Mouse (Mus musculus) embryonic facial prominence, embryonic 11.5 days (tissue): Measurements from ENCODE around the gene Ndufs7. TPM values are rescaled to one million over a fixed set of nuclear protein-coding genes. Genes with fewer than 3 reads are reported as not detected.

ENCODE experiments used
- ATAC-seq: fragments of 200-750 bp; cut with Nextera tagmentation; replicated peaks from 2 replicates; pipeline ENCODE4 v1.8.0; 2017; ENCODE audit warnings: low read depth; ENCODE audit not compliant: insufficient number of reproducible peaks, low FRiP score, low TSS enrichment
- DNase-seq: peaks from one replicate; pipeline ENCODE4 v3.0.0-alpha.2; 2015; ENCODE audit warnings: low spot score
- H3K27ac ChIP-seq: fragments of 300-500 bp; sonication (generic); replicated peaks from 2 replicates; pipeline ENCODE4 v1.5.1; 2014; ENCODE audit warnings: mild to moderate bottlenecking, low read depth, low read length, control low read depth
- H3K27me3 ChIP-seq: fragments of 300-500 bp; sonication (generic); 2 replicates; pipeline ENCODE4 v1.6.1; 2014; ENCODE audit warnings: mild to moderate bottlenecking, low read length, moderate library complexity, mixed read lengths; ENCODE audit not compliant: control insufficient read depth, insufficient read depth
- H3K36me3 ChIP-seq: fragments of 300-500 bp; sonication (generic); replicated peaks from 2 replicates; pipeline ENCODE4 v1.6.1; 2014; ENCODE audit warnings: low read depth, mild to moderate bottlenecking, low read length, moderate library complexity, mixed read lengths; ENCODE audit not compliant: control insufficient read depth, insufficient read depth
- H3K4me1 ChIP-seq: fragments of 300-500 bp; sonication (generic); 2 replicates; pipeline ENCODE4 v1.6.1; 2014; ENCODE audit warnings: low read length, mixed read lengths; ENCODE audit not compliant: control insufficient read depth, insufficient read depth
- H3K4me2 ChIP-seq: fragments of 300-500 bp; sonication (generic); 2 replicates; pipeline ENCODE4 v1.6.1; 2014; ENCODE audit warnings: low read depth, mild to moderate bottlenecking, control low read depth, low read length, moderate library complexity
- H3K4me3 ChIP-seq: fragments of 300-500 bp; sonication (generic); 2 replicates; pipeline ENCODE4 v1.5.1; 2014; ENCODE audit warnings: low read depth, low read length, control low read depth
- H3K9ac ChIP-seq: fragments of 300-500 bp; sonication (generic); replicated peaks from 2 replicates; pipeline ENCODE4 v1.6.1; 2014; ENCODE audit warnings: mild to moderate bottlenecking, control low read depth, low read length
- H3K9me3 ChIP-seq: fragments of 300-500 bp; sonication (generic); replicated peaks from 2 replicates; pipeline ENCODE4 v1.6.1; 2016; ENCODE audit warnings: mild to moderate bottlenecking, low read length, inconsistent platforms, mixed read lengths; ENCODE audit not compliant: control insufficient read depth
- WGBS: fragments of 180-500 bp; shearing (Covaris S2); extraction: QIAGEN DNeasy Blood & Tissue Kit; methylation state at CpG from one replicate; pipeline ENCODE4 v1.1.7; 2014; 5-methylcytosine and 5-hydroxymethylcytosine counted together
- polyA plus RNA-seq: library from polyadenylated mRNA; unstranded; fragments of >200 nt; fragmentation: Nextera tagmentation; extraction: Ambion mirVana; gene quantifications from 2 replicates; pipeline ENCODE4 v1.2.1, GENCODE M21; 2014

The Ndufs7 gene
- polyA plus RNA-seq, 1 experiment from 2014 or later: 221 TPM

DNA sequence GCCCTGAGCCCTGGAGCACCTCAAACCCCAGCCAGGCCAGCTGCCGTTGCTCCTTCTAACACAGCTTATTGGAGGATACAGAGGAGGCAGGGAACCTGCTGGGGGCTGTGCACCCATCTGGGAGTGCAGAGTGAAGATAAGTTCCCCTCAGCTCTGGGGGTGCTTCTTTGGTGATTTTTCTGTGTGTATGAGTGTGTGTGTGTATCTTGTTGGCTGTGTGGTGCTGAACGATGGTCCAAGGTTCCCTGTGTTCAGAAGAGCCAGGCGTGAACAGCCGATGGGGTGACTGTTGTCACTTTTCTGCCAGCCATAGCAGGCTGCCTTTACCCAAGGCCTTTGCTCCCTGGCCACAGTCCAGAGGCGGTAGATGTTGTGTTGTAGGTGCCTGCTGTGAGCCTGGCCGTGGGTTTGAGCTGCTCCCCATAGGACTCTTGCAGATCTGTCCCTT, 21.8 kb downstream of the Ndufs7 start:
- Histone ChIP-seq H3K27me3 (no peaks in the 10 kb centered on the region), H3K9me3 (no peaks in the 10 kb centered on the region), H3K4me2 (no peak overlapping the region), H3K4me1 (no peaks in the 10 kb centered on the region; the same call in 1 of the 2 replicates), H3K4me3 (no peak overlapping the region), H3K36me3 (peaks cover 6% of the 10 kb centered on the region), H3K27ac (no peak overlapping the region), H3K9ac (no peak overlapping the region)
- DNase-seq (no peak), ATAC-seq (no peak)
- WGBS: 82% methylated on average over 6 of the region's 6 CpGs

DNA sequence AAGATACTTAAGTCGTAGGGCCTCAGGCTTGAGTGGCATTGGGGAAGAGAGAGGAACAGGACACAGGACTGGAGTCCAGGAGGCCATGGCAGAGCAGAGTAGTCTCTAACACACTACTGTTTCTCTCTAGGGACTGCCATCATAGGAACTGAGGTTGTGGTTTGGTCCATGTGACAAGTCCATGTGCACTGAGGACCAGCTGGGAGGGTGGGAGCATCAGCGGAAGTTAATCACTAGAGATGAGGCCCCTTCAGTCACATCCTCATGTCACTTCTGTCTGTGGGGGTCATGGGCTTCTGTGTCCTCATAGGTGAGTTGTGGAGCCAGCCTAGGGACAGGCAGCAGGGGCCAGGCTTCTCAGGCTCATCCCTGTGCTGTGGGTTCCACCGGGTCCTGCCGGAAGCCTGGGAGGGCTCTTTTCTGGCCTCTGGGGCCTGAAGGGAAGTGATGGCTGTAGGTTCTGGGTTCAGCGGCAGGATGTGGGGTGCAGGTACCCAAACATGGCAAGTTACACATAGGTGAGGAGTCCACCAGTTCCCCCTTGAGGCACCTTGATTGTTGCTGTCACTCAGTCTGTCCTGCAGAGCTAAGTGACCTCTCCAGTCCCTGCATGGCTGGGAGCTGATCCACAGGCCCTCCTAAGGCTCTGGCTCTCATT, 22.4 kb downstream of the Ndufs7 start:
- DNase-seq: no peak
- 83% methylated on average over 5 of the region's 5 CpGs for WGBS
- no peak for ATAC-seq
- Histone ChIP-seq H3K9me3 (no peaks in the 10 kb centered on the region), H3K27me3 (no peaks in the 10 kb centered on the region), H3K36me3 (peaks cover 10% of the 10 kb centered on the region), H3K4me3 (no peak overlapping the region), H3K4me1 (no peaks in the 10 kb centered on the region; the same call in 1 of the 2 replicates), H3K27ac (no peak overlapping the region), H3K9ac (no peak overlapping the region), H3K4me2 (no peak overlapping the region)

DNA sequence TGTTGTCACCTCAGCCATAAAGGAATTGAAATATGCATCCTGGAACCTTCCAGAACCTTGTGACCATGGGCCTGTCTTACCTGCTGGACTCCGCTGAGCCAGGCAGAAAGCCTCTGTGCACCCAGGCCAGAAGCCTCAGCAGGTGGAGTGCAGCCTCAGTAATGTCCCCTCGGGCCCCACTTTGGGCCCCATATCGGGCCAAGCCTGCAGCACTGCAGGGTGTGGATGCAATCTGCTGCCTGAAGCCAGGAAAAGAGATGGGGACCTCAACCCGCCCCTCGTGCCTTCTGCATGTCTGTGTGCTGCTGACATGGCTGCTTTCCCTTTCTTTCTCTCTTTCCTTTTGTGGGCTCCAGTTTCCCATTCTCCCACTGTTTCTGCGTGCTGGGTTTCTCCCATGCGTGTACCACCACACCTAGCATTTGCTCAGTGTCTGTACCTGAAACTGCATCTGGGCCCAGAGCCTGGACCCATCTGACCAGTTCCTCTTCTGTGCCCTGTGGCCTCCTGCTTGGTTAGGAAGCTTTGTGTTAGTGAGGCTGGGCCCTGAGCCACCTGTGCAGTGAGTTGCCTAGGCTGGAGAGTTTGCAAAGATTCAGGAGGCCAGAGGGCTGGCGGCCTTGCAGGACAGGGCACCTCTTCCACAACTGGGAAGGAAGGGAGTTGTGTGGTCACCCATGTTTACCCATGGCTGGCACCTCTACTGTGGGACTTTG, 23.1 kb downstream of the Ndufs7 start:
- Histone ChIP-seq H3K4me1 (no peaks in the 10 kb centered on the region; the same call in 1 of the 2 replicates), H3K4me3 (no peak overlapping the region), H3K27me3 (no peaks in the 10 kb centered on the region), H3K27ac (no peak overlapping the region), H3K9me3 (no peaks in the 10 kb centered on the region), H3K9ac (no peak overlapping the region), H3K4me2 (no peak overlapping the region), H3K36me3 (peaks cover 10% of the 10 kb centered on the region)
- DNase-seq (no peak), ATAC-seq (no peak)
- 95% methylated on average over 8 of the region's 8 CpGs for WGBS

DNA sequence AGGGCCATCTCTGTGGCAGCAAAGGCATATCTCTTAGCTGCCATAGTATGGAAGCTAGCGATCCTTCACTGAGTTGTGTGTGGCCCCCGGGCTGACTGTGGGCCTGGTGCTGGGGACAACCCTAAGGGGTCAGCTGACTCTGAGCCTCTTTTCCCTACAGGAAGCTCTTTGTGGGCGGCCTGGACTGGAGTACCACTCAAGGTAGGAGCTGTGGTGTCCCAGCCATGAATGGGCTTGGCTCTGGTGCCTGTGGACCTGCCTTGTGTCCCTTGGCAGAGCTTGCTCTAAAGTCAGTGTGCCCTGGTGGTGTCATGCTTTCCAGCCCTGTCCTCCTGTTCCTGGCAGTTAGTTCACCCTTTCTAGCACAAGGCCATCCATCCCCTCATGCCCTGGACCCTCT, 24.9 kb downstream of the Ndufs7 start:
- no peaks in the 10 kb centered on the region; the same call in 1 of the 2 replicates for H3K4me1 ChIP-seq
- ATAC-seq (no peak), DNase-seq (no peak)
- no peak overlapping the region for H3K4me3 ChIP-seq
- no peak overlapping the region for H3K27ac ChIP-seq
- H3K4me2 ChIP-seq: no peak overlapping the region
- H3K27me3 ChIP-seq: no peaks in the 10 kb centered on the region
- WGBS: 86% methylated on average over 3 of the region's 3 CpGs
- H3K36me3 ChIP-seq: peaks cover 20% of the 10 kb centered on the region
- no peak overlapping the region; the same call in 1 of the 2 replicates for H3K9ac ChIP-seq
- no peaks in the 10 kb centered on the region for H3K9me3 ChIP-seq

DNA sequence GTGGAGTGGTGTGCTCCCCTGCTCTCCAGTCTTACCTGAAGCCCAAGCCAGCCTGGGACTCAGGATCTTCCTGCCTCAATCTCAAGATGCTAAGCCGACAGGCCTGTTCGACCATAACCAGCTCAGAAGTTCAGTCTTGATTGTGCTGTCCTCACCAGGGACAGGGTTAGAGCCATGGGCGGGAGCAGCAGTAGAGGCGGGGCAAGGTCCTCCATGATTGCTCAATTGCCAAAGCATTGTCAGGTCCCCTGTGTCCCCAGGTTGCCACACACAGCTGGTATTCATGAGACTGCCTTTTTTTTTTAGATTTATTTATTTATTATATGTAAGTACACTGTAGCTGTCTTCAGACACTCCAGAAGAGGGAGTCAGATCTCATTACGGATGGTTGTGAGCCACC, 27.3 kb downstream of the Ndufs7 start:
- Histone ChIP-seq H3K27ac (no peak overlapping the region), H3K27me3 (no peaks in the 10 kb centered on the region), H3K4me1 (no peaks in the 10 kb centered on the region), H3K4me2 (no peak overlapping the region), H3K36me3 (peaks cover 22% of the 10 kb centered on the region), H3K9me3 (no peaks in the 10 kb centered on the region), H3K4me3 (no peak overlapping the region), H3K9ac (no peak overlapping the region)
- no peak for DNase-seq
- 89% methylated on average over 4 of the region's 5 CpGs for WGBS
- ATAC-seq: no peak

DNA sequence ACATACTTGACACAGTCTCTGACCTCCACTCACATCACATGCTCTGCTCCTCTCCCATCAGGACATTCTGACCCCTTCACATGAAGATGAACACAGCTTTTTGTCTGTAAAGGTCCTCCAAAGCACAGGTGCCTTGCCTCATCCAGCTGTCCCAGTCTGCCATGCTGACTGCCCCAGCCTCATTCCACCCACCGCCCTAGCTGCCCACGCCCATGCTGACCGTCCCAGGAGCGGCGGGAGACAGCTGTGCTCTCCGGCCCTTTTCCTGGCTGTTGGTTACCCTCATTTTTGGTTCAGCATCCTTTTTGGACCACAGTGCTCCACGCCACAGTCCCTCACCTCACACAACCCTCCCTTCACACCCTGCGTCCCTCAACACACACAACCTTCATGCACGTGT, 29.5 kb downstream of the Ndufs7 start:
- H3K4me2 ChIP-seq: no peak overlapping the region
- no peak overlapping the region for H3K4me3 ChIP-seq
- no peaks in the 10 kb centered on the region for H3K4me1 ChIP-seq
- H3K27ac ChIP-seq: no peak overlapping the region
- no peak overlapping the region for H3K9ac ChIP-seq
- H3K9me3 ChIP-seq: no peaks in the 10 kb centered on the region
- peaks cover 27% of the 10 kb centered on the region for H3K36me3 ChIP-seq
- WGBS: 95% methylated on average over 9 of the region's 9 CpGs
- H3K27me3 ChIP-seq: no peaks in the 10 kb centered on the region
- DNase-seq: no peak
- no peak for ATAC-seq

DNA sequence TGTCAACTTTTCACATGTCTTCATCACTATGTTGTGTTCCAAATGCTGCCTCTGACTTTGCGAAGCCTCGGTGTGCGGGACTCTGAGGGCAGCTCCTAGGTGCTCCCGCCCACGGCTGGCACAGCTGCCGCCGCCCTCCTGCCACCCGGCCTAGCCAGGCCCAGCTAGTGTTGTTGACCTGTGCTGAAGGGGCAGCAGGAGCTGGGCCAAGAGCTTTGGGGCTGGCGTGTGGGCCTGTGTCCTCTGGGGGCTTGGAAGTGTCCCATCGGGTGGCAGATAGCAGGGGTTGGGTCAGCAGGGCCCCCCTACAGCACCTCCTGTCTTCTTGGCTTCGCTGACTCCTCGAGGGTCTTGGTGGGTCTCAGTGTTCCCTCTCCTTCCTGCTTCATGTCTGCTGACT, 30.4 kb downstream of the Ndufs7 start:
- H3K9ac ChIP-seq: no peak overlapping the region
- no peaks in the 10 kb centered on the region for H3K4me1 ChIP-seq
- no peaks in the 10 kb centered on the region for H3K27me3 ChIP-seq
- no peak for DNase-seq
- no peaks in the 10 kb centered on the region for H3K9me3 ChIP-seq
- no peak overlapping the region for H3K4me2 ChIP-seq
- H3K4me3 ChIP-seq: no peak overlapping the region
- no peak for ATAC-seq
- WGBS: 92% methylated on average over 12 of the region's 12 CpGs
- peaks cover 27% of the 10 kb centered on the region for H3K36me3 ChIP-seq
- no peak overlapping the region for H3K27ac ChIP-seq

DNA sequence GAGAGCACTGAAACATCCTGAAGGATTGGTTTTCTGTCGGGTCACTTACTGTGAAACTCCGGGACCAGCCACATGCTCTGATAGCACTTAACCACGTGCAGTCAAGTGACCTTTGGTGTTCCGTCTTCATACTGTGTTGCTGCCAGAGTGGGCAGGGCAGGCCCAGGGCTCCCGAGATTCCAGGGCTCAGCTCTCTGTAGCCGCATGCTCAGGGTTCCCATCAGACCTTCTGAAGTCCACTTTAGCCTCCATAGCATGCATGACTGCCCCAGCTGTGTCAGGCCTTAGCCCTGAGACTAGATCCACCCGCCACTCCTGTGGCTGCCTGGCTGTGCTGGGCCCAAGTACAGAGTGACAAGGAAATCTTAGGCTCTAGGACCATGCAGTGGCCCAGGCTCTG, 32.4 kb downstream of the Ndufs7 start:
- H3K4me3 ChIP-seq: no peak overlapping the region
- H3K4me1 ChIP-seq: no peaks in the 10 kb centered on the region
- H3K36me3 ChIP-seq: peaks cover 29% of the 10 kb centered on the region
- no peak overlapping the region for H3K4me2 ChIP-seq
- 84% methylated on average over 7 of the region's 7 CpGs for WGBS
- no peak overlapping the region for H3K9ac ChIP-seq
- no peaks in the 10 kb centered on the region for H3K9me3 ChIP-seq
- DNase-seq (no peak), ATAC-seq (no peak)
- H3K27ac ChIP-seq: no peak overlapping the region
- H3K27me3 ChIP-seq: no peaks in the 10 kb centered on the region
